Mouse (Mus musculus) heart, embryonic 10.5 days (tissue): Measurements from ENCODE around the gene Asb2. TPM values are rescaled to one million over a fixed set of nuclear protein-coding genes. Genes with fewer than 3 reads are reported as not detected.

Experiments
- DNase-seq: peaks from one replicate; pipeline ENCODE4 v3.0.0-alpha.2; 2017; ENCODE audit warnings: low spot score
- H3K27ac ChIP-seq: fragments of 300-500 bp; sonication (generic); 2 replicates; pipeline ENCODE4 v1.5.1; 2016; ENCODE audit warnings: mild to moderate bottlenecking
- H3K27me3 ChIP-seq: fragments of 300-500 bp; sonication (generic); 2 replicates; pipeline ENCODE4 v1.6.1; 2016; ENCODE audit warnings: mild to moderate bottlenecking; ENCODE audit not compliant: poor library complexity, insufficient read depth, severe bottlenecking
- H3K36me3 ChIP-seq: fragments of 300-500 bp; sonication (generic); 2 replicates; pipeline ENCODE4 v1.6.1; 2016; ENCODE audit warnings: mild to moderate bottlenecking, moderate library complexity
- H3K4me1 ChIP-seq: fragments of 300-500 bp; sonication (generic); 2 replicates; pipeline ENCODE4 v1.6.1; 2016; ENCODE audit warnings: mild to moderate bottlenecking
- H3K4me3 ChIP-seq: fragments of 300-500 bp; sonication (generic); 2 replicates; pipeline ENCODE4 v1.5.1; 2016; ENCODE audit warnings: mild to moderate bottlenecking, moderate library complexity
- H3K9me3 ChIP-seq: fragments of 300-500 bp; sonication (generic); 2 replicates; pipeline ENCODE4 v1.6.1; 2016; ENCODE audit warnings: mild to moderate bottlenecking, moderate library complexity
- WGBS: fragments of 180-500 bp; shearing (Covaris S2); methylation state at CpG from one replicate; pipeline ENCODE4 v1.1.7; 2016; 5-methylcytosine and 5-hydroxymethylcytosine counted together
- polyA plus RNA-seq: library from polyadenylated mRNA; unstranded; fragments of >200 nt; fragmentation: Nextera tagmentation; extraction: Ambion mirVana; gene quantifications from 2 replicates; pipeline ENCODE4 v1.2.1, GENCODE M21; 2016

The Asb2 gene
- polyA plus RNA-seq, 1 experiment from 2014 or later: 152 TPM

DNA sequence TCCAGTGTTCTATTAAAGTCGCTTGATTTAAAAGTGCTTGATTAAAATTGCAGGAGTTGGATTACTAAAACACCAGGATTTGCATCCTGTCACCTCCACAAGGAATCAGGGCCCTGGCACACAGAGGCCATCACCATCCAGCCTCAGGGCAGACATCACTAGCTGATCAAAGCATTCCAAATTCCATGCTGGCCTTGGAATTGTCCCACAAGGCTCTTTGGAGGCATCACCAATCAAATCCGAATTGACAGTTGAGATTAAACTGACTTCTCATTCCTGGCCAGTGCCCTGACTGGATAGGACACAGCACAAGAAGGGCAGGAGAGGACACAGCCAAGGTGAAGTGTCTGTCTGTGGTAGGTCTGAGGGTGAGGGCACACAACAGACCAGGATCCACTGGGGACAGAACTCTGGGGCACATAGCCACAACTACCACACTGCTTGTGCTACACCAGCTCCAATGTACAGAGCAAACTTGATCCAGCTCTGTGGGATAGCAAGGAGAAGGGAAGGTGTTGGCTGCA is 45.0 kb downstream of the Asb2 start, which contains the start of gene Fam181a:
Gene Fam181a, plus strand, starts transcription at position 232 of the 524 bp plus-strand sequence.
- peaks cover 40% of the 10 kb centered on the region for H3K27me3 ChIP-seq
- H3K4me1 ChIP-seq: peaks cover 20% of the 10 kb centered on the region
- H3K36me3 ChIP-seq: no peaks in the 10 kb centered on the region
- H3K4me3 ChIP-seq: no peak within 1 kb of the TSS
- no peaks in the 10 kb centered on the region for H3K9me3 ChIP-seq
- DNase-seq: no peak
- H3K27ac ChIP-seq: no peak within 1 kb of the TSS
- WGBS: 67% methylated on average over 2 of the region's 2 CpGs

DNA sequence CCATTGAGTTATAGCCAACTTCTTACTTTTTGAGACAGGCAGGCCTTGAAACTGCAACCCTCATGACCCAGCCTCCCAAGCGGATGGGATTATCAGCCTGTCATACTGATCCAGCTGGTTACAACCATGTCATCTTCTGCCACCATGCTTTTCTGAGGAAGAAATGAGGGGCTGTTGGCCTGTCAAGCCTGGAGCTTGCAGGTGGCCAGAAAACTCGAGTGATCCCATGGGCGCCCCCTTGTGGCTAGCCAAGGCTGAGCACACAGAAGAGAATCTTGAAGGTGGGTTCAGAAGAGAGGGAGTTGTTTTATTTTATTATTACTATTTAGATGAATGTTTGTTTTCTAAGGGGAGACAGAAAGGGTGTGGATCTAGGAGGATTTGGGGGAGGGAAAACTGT is 49.1 kb downstream of the Asb2 start:
- H3K4me1 ChIP-seq: peaks cover 12% of the 10 kb centered on the region; the same call in 1 of the 2 replicates
- WGBS: 20% methylated on average over 3 of the region's 3 CpGs
- no peaks in the 10 kb centered on the region for H3K9me3 ChIP-seq
- H3K27me3 ChIP-seq: peaks cover 10% of the 10 kb centered on the region; the same call in 1 of the 2 replicates
- H3K36me3 ChIP-seq: no peaks in the 10 kb centered on the region
- no peak for DNase-seq
- no peak overlapping the region for H3K4me3 ChIP-seq
- no peak overlapping the region for H3K27ac ChIP-seq

DNA sequence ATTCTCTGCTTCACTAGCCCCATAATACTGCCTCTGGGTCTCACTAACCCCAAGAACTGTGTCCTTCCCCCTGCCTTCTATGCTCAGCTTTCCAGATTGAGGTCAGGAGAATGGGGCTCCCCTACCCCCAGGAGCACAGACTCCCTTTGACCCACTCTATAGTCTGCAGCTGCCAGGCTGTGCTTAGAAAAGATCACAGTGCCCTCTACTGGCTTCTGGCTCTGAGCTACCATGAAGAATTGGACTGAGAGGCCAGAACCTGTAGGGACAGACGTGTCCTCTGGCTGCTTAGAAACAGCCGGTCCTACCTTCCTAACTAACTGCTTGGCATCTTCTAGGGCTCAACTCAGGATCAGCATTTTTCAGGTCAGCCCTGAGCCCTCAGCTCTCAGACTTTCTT is 49.6 kb downstream of the Asb2 start:
- WGBS: 33% methylated on average over 2 of the region's 2 CpGs
- no peak for DNase-seq

DNA sequence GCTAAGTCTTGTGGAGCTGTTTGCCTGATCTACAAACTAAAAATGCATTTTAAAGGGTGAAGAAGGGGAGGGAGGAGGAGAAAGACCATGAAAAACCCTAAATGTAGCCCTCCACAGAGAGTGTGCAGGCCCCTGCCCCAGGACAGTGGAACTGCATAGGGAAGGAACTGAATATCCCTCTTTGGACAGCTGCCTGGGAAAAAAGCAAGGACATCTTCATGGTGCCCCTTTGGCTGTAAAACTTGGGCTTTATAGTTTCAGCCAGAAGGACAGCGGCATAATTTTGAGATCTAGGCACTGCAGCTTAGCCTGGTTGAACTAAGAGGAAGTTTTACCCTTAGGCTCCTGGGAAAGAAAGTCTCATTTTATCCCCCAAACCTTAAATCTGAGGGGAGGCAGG is 52.8 kb downstream of the Asb2 start:
- H3K9me3 ChIP-seq: no peaks in the 10 kb centered on the region
- no peak overlapping the region for H3K4me3 ChIP-seq
- no peak for DNase-seq
- H3K27ac ChIP-seq: no peak overlapping the region
- H3K36me3 ChIP-seq: no peaks in the 10 kb centered on the region
- H3K4me1 ChIP-seq: 0 out of 2 replicates have a peak, but pooled peaks cover 4% of the 10 kb centered on the region
- 91% methylated on average over 1 of the region's 1 CpGs for WGBS
- peaks cover 32% of the 10 kb centered on the region for H3K27me3 ChIP-seq

More for the DNA sequence above, 49.6 kb downstream of the Asb2 start:
- Histone ChIP-seq H3K27ac (no peak overlapping the region), H3K9me3 (no peaks in the 10 kb centered on the region), H3K27me3 (peaks cover 9% of the 10 kb centered on the region; the same call in 1 of the 2 replicates), H3K4me3 (no peak overlapping the region), H3K36me3 (no peaks in the 10 kb centered on the region), H3K4me1 (peaks cover 10% of the 10 kb centered on the region; the same call in 1 of the 2 replicates)

DNA sequence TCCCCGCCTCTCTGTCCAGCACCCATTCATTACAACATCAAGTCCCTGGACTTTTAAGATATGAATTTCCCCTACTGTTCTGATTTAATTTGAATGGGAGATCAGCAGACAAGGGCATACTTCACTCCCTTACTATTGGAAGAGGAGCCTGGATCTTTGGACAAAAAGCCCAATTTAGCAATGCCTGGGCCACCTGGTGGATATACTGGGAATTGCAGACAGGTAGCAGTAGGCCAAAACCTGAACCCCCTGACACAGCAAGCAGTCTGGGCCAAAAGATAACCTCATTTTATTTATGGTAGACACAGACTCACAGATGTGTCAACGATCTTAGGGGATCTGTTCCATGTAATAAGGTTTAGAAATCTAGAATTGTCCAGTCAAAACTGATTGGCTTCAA is 54.2 kb downstream of the Asb2 start:
- 52% methylated on average over 2 of the region's 2 CpGs for WGBS
- Histone ChIP-seq H3K36me3 (no peaks in the 10 kb centered on the region), H3K27me3 (peaks cover 32% of the 10 kb centered on the region), H3K9me3 (no peaks in the 10 kb centered on the region), H3K4me3 (no peak overlapping the region), H3K4me1 (0 out of 2 replicates have a peak, but pooled peaks cover 4% of the 10 kb centered on the region), H3K27ac (no peak overlapping the region)
- DNase-seq: no peak

DNA sequence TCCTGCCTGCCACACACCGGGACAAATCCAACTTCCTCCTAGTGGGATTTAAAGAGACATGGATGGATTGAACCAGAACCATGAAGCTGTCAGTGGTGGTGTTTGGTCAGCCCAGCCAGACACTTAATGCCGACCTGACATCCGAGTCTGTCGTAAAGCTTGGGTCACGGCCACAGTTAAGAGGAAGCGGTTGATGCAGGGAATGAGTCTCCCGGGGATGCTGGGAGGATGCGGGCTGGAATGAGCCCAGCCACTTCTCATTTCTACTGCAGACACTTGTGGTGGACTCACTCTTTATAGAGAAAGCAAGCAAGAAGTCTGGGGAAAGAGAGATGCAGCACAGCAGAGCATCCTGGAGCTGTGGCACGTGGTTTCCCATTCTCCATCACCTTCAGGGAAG is 55.3 kb downstream of the Asb2 start:
- H3K9me3 ChIP-seq: no peaks in the 10 kb centered on the region
- no peak overlapping the region for H3K27ac ChIP-seq
- no peak for DNase-seq
- 0 out of 2 replicates have a peak, but pooled peaks cover 4% of the 10 kb centered on the region for H3K4me1 ChIP-seq
- peaks cover 32% of the 10 kb centered on the region for H3K27me3 ChIP-seq
- 80% methylated on average over 9 of the region's 9 CpGs for WGBS
- no peaks in the 10 kb centered on the region for H3K36me3 ChIP-seq
- H3K4me3 ChIP-seq: no peak overlapping the region

DNA sequence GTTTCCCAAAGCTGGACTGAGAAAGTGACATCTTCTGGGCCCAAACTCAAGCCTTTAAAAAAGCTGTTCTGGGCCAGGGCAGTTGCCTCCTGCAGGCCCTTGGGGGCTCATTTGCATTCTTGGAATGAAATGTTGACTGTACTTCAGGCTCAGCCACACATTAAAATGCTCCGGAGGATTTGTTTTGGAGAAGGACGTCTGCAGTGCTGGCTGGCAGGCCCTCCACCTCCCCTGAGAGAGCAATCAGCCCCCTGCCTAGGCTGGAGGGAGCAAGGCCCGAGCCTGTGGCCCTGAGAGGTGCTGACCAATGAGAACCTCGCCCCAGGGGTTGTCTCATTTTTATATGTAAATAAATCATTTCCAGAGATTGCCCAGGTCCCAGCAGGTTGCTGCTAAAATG is 59.5 kb downstream of the Asb2 start:
- 21% methylated on average over 4 of the region's 4 CpGs for WGBS
- H3K27me3 ChIP-seq: peaks cover 24% of the 10 kb centered on the region
- no peaks in the 10 kb centered on the region for H3K36me3 ChIP-seq
- peaks cover 8% of the 10 kb centered on the region for H3K4me1 ChIP-seq
- no peaks in the 10 kb centered on the region for H3K9me3 ChIP-seq
- no peak overlapping the region for H3K27ac ChIP-seq
- H3K4me3 ChIP-seq: no peak overlapping the region
- DNase-seq: no peak

DNA sequence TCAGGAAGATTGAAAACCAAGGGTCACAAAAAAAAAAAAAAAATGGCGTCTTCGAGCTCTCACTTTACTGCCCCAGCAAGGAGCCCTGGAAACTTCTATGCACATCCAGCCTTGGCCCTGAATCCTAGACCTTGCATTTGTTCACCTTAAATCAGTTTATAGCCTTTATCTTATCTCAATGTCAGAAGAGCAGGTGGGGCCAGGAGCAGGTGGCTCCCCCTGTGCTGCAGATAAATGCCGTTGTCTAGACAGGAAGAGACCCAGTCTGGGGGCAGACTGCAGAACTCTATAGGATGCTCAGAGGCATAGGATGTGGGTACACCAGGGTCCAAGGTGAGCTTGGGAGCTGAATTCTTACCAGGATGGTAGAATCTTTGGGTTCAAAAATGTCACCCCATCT is 63.4 kb downstream of the Asb2 start:
- H3K4me3 ChIP-seq: no peak overlapping the region
- no peaks in the 10 kb centered on the region for H3K27me3 ChIP-seq
- WGBS: 80% methylated on average over 3 of the region's 3 CpGs
- H3K27ac ChIP-seq: no peak overlapping the region
- no peak for DNase-seq
- H3K9me3 ChIP-seq: no peaks in the 10 kb centered on the region
- H3K4me1 ChIP-seq: peaks cover 21% of the 10 kb centered on the region
- H3K36me3 ChIP-seq: no peaks in the 10 kb centered on the region

DNA sequence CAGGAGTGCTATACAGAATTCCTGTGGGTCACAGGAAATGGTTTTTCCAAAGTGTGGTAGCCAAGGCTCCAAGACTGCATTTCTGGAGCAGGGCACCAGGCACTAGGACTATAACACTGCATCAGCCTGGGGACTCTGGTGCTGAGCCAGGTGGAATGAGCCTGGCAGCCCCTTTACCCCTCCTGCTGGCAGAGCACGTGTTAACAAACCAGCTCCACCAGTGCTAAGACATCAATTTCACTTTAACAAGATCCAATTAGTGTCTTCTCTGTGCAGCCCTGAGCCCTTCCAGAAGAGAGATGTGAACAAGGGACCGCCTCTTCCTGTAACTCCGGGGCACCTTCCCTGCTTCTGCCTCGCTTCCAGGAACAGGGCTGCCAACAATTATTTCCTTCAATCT is 68.5 kb downstream of the Asb2 start:
- Histone ChIP-seq H3K9me3 (no peaks in the 10 kb centered on the region), H3K36me3 (no peaks in the 10 kb centered on the region), H3K4me3 (no peak overlapping the region), H3K27ac (no peak overlapping the region), H3K27me3 (no peaks in the 10 kb centered on the region), H3K4me1 (peaks cover 21% of the 10 kb centered on the region)
- WGBS: 71% methylated on average over 4 of the region's 4 CpGs
- DNase-seq: no peak

DNA sequence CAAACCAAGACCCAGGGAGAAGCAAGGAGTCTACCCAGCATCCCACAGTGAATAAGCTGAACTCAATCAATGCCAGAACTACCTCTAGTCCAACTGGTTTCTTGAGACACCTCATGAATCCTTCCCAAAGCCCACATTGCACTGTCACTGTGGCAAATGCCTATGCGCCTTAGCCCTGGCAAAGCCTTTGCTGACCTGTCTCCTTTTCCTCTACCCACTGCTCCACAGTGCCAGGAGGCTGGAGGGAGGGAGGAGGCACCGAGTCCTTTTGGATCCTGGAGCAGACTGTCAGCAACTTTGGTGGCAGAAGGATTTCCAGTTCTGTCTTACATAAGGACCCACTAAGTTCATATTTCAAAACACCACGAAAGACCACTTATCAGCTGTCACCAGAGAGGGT is 72.4 kb downstream of the Asb2 start:
- Histone ChIP-seq H3K36me3 (no peaks in the 10 kb centered on the region), H3K4me3 (no peak overlapping the region), H3K9me3 (no peaks in the 10 kb centered on the region; the same call in 1 of the 2 replicates), H3K27me3 (no peaks in the 10 kb centered on the region), H3K27ac (no peak overlapping the region), H3K4me1 (no peaks in the 10 kb centered on the region)
- WGBS: 79% methylated on average over 3 of the region's 3 CpGs
- DNase-seq: no peak

DNA sequence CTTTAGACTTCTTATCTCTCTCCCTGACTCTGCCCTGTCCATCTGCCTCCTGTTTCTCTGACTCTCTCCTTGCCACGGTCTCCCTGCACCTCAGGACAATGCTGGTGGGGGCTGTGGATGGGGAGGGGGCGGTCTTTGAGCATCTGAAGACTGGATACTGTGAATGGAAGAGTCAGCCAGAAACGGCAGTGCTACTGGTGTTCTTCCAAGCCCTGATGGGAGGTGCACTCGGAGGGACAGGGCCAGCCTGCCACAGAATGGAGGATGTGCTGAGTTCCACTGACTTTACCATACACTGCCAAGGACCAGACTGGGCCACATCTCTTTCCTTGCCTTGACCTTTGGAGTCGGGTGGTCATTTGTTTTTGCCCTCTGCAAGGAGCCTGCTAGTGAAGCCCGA is 72.9 kb downstream of the Asb2 start:
- Histone ChIP-seq H3K36me3 (no peaks in the 10 kb centered on the region), H3K27ac (no peak overlapping the region), H3K27me3 (no peaks in the 10 kb centered on the region), H3K4me1 (no peaks in the 10 kb centered on the region), H3K4me3 (no peak overlapping the region), H3K9me3 (no peaks in the 10 kb centered on the region; the same call in 1 of the 2 replicates)
- 57% methylated on average over 6 of the region's 6 CpGs for WGBS
- no peak for DNase-seq

DNA sequence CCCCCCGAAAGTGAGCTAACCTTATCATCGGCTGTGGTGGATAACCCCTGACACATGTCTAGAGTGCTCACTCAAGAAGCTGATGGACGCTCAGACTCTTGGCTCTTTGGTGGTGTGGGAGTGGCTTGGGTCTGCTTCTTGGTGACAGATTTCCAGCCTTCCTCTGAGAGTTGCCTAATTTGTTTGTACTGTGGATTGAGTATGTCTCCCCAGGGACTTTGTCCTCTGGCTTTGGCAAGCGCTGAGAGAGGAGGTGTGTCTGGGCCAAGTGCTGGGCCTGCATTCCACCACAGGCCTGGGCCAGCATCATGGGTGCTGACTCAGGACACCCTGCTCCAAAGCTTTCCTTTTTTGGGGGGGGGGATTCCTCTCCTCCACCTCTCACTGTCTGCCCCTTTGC is 73.9 kb downstream of the Asb2 start:
- no peak overlapping the region for H3K27ac ChIP-seq
- H3K9me3 ChIP-seq: no peaks in the 10 kb centered on the region; the same call in 1 of the 2 replicates
- 32% methylated on average over 4 of the region's 4 CpGs for WGBS
- no peaks in the 10 kb centered on the region for H3K4me1 ChIP-seq
- no peak for DNase-seq
- H3K27me3 ChIP-seq: no peaks in the 10 kb centered on the region
- H3K4me3 ChIP-seq: no peak overlapping the region
- H3K36me3 ChIP-seq: no peaks in the 10 kb centered on the region

DNA sequence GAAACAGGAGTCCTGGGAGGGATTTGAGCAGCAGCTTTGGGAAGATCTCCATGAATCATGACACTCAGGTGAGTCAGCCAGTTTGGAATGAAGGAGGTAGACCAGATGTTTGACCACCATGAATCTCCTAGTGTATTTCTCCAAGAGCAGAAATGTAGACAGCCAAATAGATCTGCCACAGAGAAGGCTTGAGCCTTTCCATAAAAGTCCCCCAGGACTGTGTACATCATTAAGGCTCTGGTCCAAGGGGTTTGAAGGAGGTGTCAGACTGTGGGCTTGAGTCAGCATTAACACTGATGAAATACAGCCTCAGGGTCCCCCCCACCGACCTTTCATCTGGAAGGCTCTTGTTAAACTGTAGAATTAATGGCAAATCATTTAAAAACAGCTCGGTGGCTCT is 74.3 kb downstream of the Asb2 start:
- Histone ChIP-seq H3K27me3 (no peaks in the 10 kb centered on the region), H3K4me1 (no peaks in the 10 kb centered on the region), H3K4me3 (no peak overlapping the region), H3K36me3 (no peaks in the 10 kb centered on the region), H3K27ac (no peak overlapping the region), H3K9me3 (no peaks in the 10 kb centered on the region; the same call in 1 of the 2 replicates)
- 36% methylated on average over 2 of the region's 2 CpGs for WGBS
- DNase-seq: no peak

DNA sequence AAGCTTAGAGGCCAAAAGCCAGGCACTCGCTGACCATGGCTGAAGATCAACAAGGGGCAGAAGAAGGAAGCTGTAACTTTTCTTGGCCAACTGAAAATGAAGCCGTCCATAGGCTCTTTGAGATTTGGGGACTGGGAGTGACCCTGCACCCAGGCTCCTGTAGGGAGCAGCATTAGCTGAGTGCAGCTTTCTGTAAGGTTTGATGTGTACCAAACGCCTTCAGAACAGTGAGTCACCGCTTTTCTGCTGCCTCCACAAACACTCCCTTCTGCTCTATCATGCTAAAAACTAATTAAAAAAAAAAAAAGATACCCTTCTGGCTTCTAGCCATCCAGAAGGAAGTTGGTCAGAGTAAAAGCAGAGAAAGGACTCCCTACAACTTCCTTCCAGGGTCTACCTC is 79.4 kb downstream of the Asb2 start:
- Histone ChIP-seq H3K27ac (no peak overlapping the region), H3K4me3 (no peak overlapping the region), H3K27me3 (no peaks in the 10 kb centered on the region), H3K9me3 (no peaks in the 10 kb centered on the region; the same call in 1 of the 2 replicates), H3K36me3 (no peaks in the 10 kb centered on the region), H3K4me1 (no peaks in the 10 kb centered on the region)
- DNase-seq: no peak
- 72% methylated on average over 4 of the region's 4 CpGs for WGBS
